In the genomic region with DNA sequence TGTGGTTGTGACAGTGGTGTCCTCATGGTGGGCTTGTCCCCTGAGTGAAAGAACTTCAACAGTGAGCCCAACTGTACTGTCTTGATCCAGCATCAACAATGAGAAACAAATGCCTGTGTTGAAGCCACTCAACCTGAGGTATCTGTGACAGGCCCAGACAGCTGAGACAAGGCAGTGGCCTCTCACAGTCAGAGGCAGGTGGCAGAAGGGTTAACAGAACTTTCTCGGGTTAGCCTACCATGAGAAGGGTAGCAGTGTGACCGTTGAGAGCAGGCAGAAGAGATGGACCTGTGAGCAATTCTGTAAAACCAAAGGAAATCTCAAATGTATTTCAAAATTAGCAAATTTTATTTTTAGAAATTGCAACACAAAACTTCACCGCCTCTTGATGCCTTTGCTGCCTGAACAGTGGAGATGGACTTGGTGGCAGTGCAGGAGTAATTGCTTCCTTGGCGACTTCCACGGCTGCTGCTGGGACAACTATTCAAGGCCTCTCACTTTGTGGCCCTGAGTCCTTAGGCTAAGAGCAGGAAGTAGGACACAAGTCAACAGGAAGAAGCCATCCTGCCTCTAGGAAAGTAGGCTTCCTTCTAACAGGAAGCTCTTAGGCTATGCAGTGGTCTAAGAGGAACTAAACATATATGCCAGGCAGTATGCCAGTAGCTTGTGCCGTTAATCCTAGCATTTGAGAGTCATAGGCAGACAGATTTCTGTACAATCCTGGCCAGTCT, we compare ENCODE assay signal across 9 mouse cellular contexts.
DNase-seq lines count a peak whose midpoint lies in the region; TF ChIP-seq lines count a peak whose summit lies in the region.
"Had no signal": no experiment of that assay in that cellular context is flagged by ENCODE, and none has a peak within 500 bp of the region (broad histone marks: within the 10 kb centered on the region; RNA-seq: fewer than 3 reads in every experiment).

No protein-coding gene starts in this region.

- no peak for TF ChIP-seq POLR2A in spleen, adult 2 months (IDR thresholded peaks at IDR 0.05; ENCODE audit: low read depth, low read length)
- TF ChIP-seq POLR2A in small intestine, adult 2 months (IDR thresholded peaks at IDR 0.05; ENCODE audit: low read depth, low read length) = no peak

- DNase-seq in adrenal gland, postnatal 14 days = peak; percentile 35
- no peak for DNase-seq in adrenal gland, postnatal 10 days
- DNase-seq in spleen, adult 2 months (ENCODE audit: low read depth in 1 of 2, low spot score in 2 of 2) = no peak
- no peak for DNase-seq in spleen, adult 18-20 months
- peak; percentile 11 to 51 for DNase-seq in kidney, postnatal 25 days
- no peak for DNase-seq in right cerebral cortex, postnatal 25 days
- no peak for DNase-seq in cerebellum, adult 9-11 months
- DNase-seq: cerebellum, adult 11-12 months had no signal

- WGBS in spleen, adult 2 months = 17% methylated on average over 6 of the region's 6 CpGs
- 59% methylated on average over 6 of the region's 6 CpGs for WGBS in small intestine, adult 2 months

- H3K36me3 ChIP-seq in spleen, adult 2 months (ENCODE audit: control insufficient read depth, insufficient read depth, low read length) = no peaks in the 10 kb centered on the region
- no peaks in the 10 kb centered on the region for H3K36me3 ChIP-seq in small intestine, adult 2 months (ENCODE audit: control insufficient read depth, insufficient read depth, low read length)

- H3K27me3 ChIP-seq in spleen, adult 2 months (ENCODE audit: control insufficient read depth, insufficient read depth, low read length) = no peaks in the 10 kb centered on the region
- H3K27me3 ChIP-seq in small intestine, adult 2 months (ENCODE audit: control insufficient read depth, insufficient read depth, low read length) = no peaks in the 10 kb centered on the region

- no peak for TF ChIP-seq CTCF in spleen, adult 2 months (IDR thresholded peaks at IDR 0.05; ENCODE audit: extremely low read depth, insufficient read depth, insufficient read length, insufficient replicate concordance)
- TF ChIP-seq CTCF in small intestine, adult 2 months (IDR thresholded peaks at IDR 0.05; ENCODE audit: extremely low read depth, insufficient read length, insufficient replicate concordance, low read depth, low read length) = no peak

- H3K4me3 ChIP-seq in spleen, adult 2 months (ENCODE audit: extremely low read depth, insufficient read depth, insufficient read length) = no peak overlapping the region
- H3K4me3 ChIP-seq in small intestine, adult 2 months (ENCODE audit: low read depth, low read length) = no peak overlapping the region

- H3K4me1 ChIP-seq in spleen, adult 2 months (ENCODE audit: control insufficient read depth, insufficient read depth, insufficient read length) = peaks cover 25% of the 10 kb centered on the region
- peaks cover 28% of the 10 kb centered on the region for H3K4me1 ChIP-seq in small intestine, adult 2 months (ENCODE audit: control insufficient read depth, insufficient read depth, insufficient read length, low read length)

- H3K27ac ChIP-seq in spleen, adult 2 months (ENCODE audit: insufficient read depth, low read length) = peak overlapping the region; percentile 40
- H3K27ac ChIP-seq in small intestine, adult 2 months (ENCODE audit: insufficient read depth, low read depth, low read length) = peak overlapping the region; percentile 36; the same call in 1 of the 2 replicates

Comparison
In these comparisons a context has a peak if more than half of its experiments do, and no peak if none do; other contexts are left out.
1. DNase-seq: peak in adrenal gland, postnatal 14 days (single experiment) and kidney, postnatal 25 days (2 of 2); none in adrenal gland, postnatal 10 days (single experiment), spleen, adult 2 months (0 of 2), spleen, adult 18-20 months (0 of 2), right cerebral cortex, postnatal 25 days (single experiment) and cerebellum, adult 9-11 months (single experiment).